Mouse (Mus musculus) CH12.LX (cell line): ENCODE measurements at regions not wholly inside any gene's neighbourhood (a gene's known extent, or its start where the extent isn't known, plus 50 kb on each side); places are given as distances from the start of the nearest gene placed in this dataset.

Experiments
- DNase-seq: peaks from one replicate; pipeline ENCODE4 v3.0.0-alpha.2; 2013; ENCODE audit errors: extremely low read depth
- H3K27ac ChIP-seq: 2 replicates; pipeline ENCODE4 v1.5.1; 2012; ENCODE audit warnings: low read depth, mild to moderate bottlenecking, control low read depth, moderate library complexity; ENCODE audit not compliant: insufficient read depth
- H3K27me3 ChIP-seq: replicated peaks from 2 replicates; pipeline ENCODE3; 2012; ENCODE audit warnings: inconsistent platforms
- H3K36me3 ChIP-seq, 2 experiments: replicated peaks in 1 of 2; 2 replicates each; pipeline versions ENCODE3 to v1.6.1; 2012; ENCODE audit warnings: inconsistent platforms in 1 of 2, low read length in 1 of 2, mild to moderate bottlenecking in 1 of 2, mixed read lengths in 1 of 2, moderate library complexity in 1 of 2; ENCODE audit not compliant: control insufficient read depth in 1 of 2, insufficient read depth in 1 of 2
- H3K4me1 ChIP-seq, 2 experiments: 2 replicates each; pipeline ENCODE4 v1.6.1; 2012; ENCODE audit warnings: inconsistent platforms in 1 of 2, moderate library complexity in 1 of 2; ENCODE audit not compliant: insufficient read depth in 2 of 2, control insufficient read depth in 1 of 2
- H3K4me2 ChIP-seq: 2 replicates; pipeline ENCODE4 v1.6.1; 2012; ENCODE audit warnings: low read depth, mild to moderate bottlenecking, control low read depth; ENCODE audit not compliant: poor library complexity, insufficient read depth, severe bottlenecking
- H3K4me3 ChIP-seq, 3 experiments: fragments of 150-350 bp in 1 of 3; sonication (generic) in 1 of 3; replicated peaks in 1 of 3; 2 replicates each; pipeline versions ENCODE3 to v1.5.1; 2011 to 2012; ENCODE audit warnings: low read depth in 2 of 3, low read length in 2 of 3, mild to moderate bottlenecking in 2 of 3, moderate library complexity in 2 of 3, control low read depth in 1 of 3, improper control_type of control experiment in 1 of 3, inconsistent platforms in 1 of 3, mixed read lengths in 1 of 3; ENCODE audit not compliant: poor library complexity in 1 of 3
- H3K79me2 ChIP-seq: replicated peaks from 2 replicates; pipeline ENCODE4 v1.6.1; 2012; ENCODE audit warnings: mild to moderate bottlenecking, moderate library complexity; ENCODE audit not compliant: control insufficient read depth, poor library complexity, insufficient read depth, severe bottlenecking; ENCODE audit errors: extremely low read depth
- H3K9ac ChIP-seq: 2 replicates; pipeline ENCODE4 v1.6.1; 2012; ENCODE audit warnings: low read depth, mild to moderate bottlenecking, control low read depth, moderate library complexity; ENCODE audit not compliant: insufficient read depth
- H3K9me3 ChIP-seq: replicated peaks from 2 replicates; pipeline ENCODE3; 2012; ENCODE audit warnings: low read length, inconsistent platforms, mixed read lengths
- BHLHE40 ChIP-seq: IDR thresholded peaks from 2 replicates; pipeline ENCODE4 v1.6.1; 2011; ENCODE audit warnings: mild to moderate bottlenecking, low read depth, low read length, improper control_type of control experiment
- CHD1 ChIP-seq: IDR thresholded peaks from 2 replicates; pipeline ENCODE4 v1.6.1; 2012; ENCODE audit warnings: low read depth, low read length, improper control_type of control experiment, inconsistent platforms
- CHD2 ChIP-seq: IDR thresholded peaks from 2 replicates; pipeline ENCODE4 v1.6.1; 2011; ENCODE audit warnings: low read length, improper control_type of control experiment
- E2F4 ChIP-seq: IDR thresholded peaks from 2 replicates; pipeline ENCODE4 v1.6.1; 2011; ENCODE audit warnings: low read depth, low read length, improper control_type of control experiment; ENCODE audit not compliant: insufficient replicate concordance
- ELF1 ChIP-seq: IDR thresholded peaks from 2 replicates; pipeline ENCODE4 v1.6.1; 2014; ENCODE audit warnings: low read depth, mild to moderate bottlenecking, inconsistent platforms, low read length, improper control_type of control experiment
- EP300 ChIP-seq: IDR thresholded peaks from 2 replicates; pipeline ENCODE4 v1.6.1; 2011; ENCODE audit warnings: low read length, improper control_type of control experiment
- ETS1 ChIP-seq: conservative IDR thresholded peaks from 2 replicates; pipeline ENCODE4 v1.6.1; 2012; ENCODE audit warnings: low read depth, mild to moderate bottlenecking, inconsistent platforms, low read length, improper control_type of control experiment, moderate library complexity
- GABPA ChIP-seq: IDR thresholded peaks from 2 replicates; pipeline ENCODE4 v1.6.1; 2012; ENCODE audit warnings: low read depth, low read length, improper control_type of control experiment, inconsistent platforms; ENCODE audit not compliant: insufficient replicate concordance
- HCFC1 ChIP-seq: IDR thresholded peaks from 2 replicates; pipeline ENCODE4 v1.6.1; 2012; ENCODE audit warnings: low read depth, mild to moderate bottlenecking, inconsistent platforms, low read length, improper control_type of control experiment
- IRF4 ChIP-seq: IDR thresholded peaks from 2 replicates; pipeline ENCODE4 v1.6.1; 2014; ENCODE audit warnings: low read depth, mild to moderate bottlenecking, inconsistent platforms, low read length, improper control_type of control experiment
- JUN ChIP-seq: IDR thresholded peaks from 2 replicates; pipeline ENCODE4 v1.6.1; 2011; ENCODE audit warnings: low read depth, mild to moderate bottlenecking, low read length, improper control_type of control experiment, moderate library complexity; ENCODE audit not compliant: insufficient read depth
- JUND ChIP-seq: conservative IDR thresholded peaks from 2 replicates; pipeline ENCODE4 v1.6.1; 2011; ENCODE audit warnings: low read depth, low read length, improper control_type of control experiment
- MAX ChIP-seq: IDR thresholded peaks from 2 replicates; pipeline ENCODE4 v1.6.1; 2011; ENCODE audit warnings: low read length, improper control_type of control experiment
- MAZ ChIP-seq: IDR thresholded peaks from 2 replicates; pipeline ENCODE4 v1.6.1; 2012; ENCODE audit warnings: low read depth, mild to moderate bottlenecking, inconsistent platforms, low read length, improper control_type of control experiment, moderate library complexity
- MEF2A ChIP-seq: IDR thresholded peaks from 2 replicates; pipeline ENCODE4 v1.6.1; 2014; ENCODE audit warnings: low read depth, mild to moderate bottlenecking, inconsistent platforms, low read length, improper control_type of control experiment, borderline replicate concordance
- MYC ChIP-seq: IDR thresholded peaks from 2 replicates; pipeline ENCODE4 v1.6.1; 2011; ENCODE audit warnings: low read depth, mild to moderate bottlenecking, improper control_type of control experiment, low read length
- POLR2A ChIP-seq: IDR thresholded peaks from 2 replicates; pipeline ENCODE4 v1.6.1; 2011; ENCODE audit warnings: low read depth, mild to moderate bottlenecking, improper control_type of control experiment, low read length
- RAD21 ChIP-seq: IDR thresholded peaks from 2 replicates; pipeline ENCODE4 v1.6.1; 2011; ENCODE audit warnings: low read depth, mild to moderate bottlenecking, low read length, improper control_type of control experiment, moderate library complexity
- RCOR1 ChIP-seq: conservative IDR thresholded peaks from 2 replicates; pipeline ENCODE4 v1.6.1; 2012; ENCODE audit warnings: low read depth, mild to moderate bottlenecking, inconsistent platforms, low read length, improper control_type of control experiment
- SIN3A ChIP-seq: IDR thresholded peaks from 2 replicates; pipeline ENCODE4 v1.6.1; 2012; ENCODE audit warnings: low read length, improper control_type of control experiment, inconsistent platforms
- SMC3 ChIP-seq: IDR thresholded peaks from 2 replicates; pipeline ENCODE4 v1.6.1; 2011; ENCODE audit warnings: low read depth, low read length, improper control_type of control experiment
- TCF12 ChIP-seq: IDR thresholded peaks from 2 replicates; pipeline ENCODE4 v1.6.1; 2014; ENCODE audit warnings: low read depth, mild to moderate bottlenecking, inconsistent platforms, low read length, improper control_type of control experiment
- UBTF ChIP-seq: IDR thresholded peaks from 2 replicates; pipeline ENCODE4 v1.6.1; 2012; ENCODE audit warnings: low read depth, mild to moderate bottlenecking, inconsistent platforms, low read length, improper control_type of control experiment, moderate library complexity
- USF1 ChIP-seq: IDR thresholded peaks from 2 replicates; pipeline ENCODE4 v1.6.1; 2014; ENCODE audit warnings: low read depth, mild to moderate bottlenecking, inconsistent platforms, low read length, improper control_type of control experiment
- USF2 ChIP-seq: conservative IDR thresholded peaks from 2 replicates; pipeline ENCODE4 v1.6.1; 2011; ENCODE audit warnings: low read depth, low read length, improper control_type of control experiment
- ZC3H11A ChIP-seq: IDR thresholded peaks from 2 replicates; pipeline ENCODE4 v1.6.1; 2012; ENCODE audit warnings: low read depth, mild to moderate bottlenecking, inconsistent platforms, low read length, improper control_type of control experiment
- ZKSCAN1 ChIP-seq: IDR thresholded peaks from 2 replicates; pipeline ENCODE4 v1.6.1; 2012; ENCODE audit warnings: low read depth, inconsistent platforms, low read length, improper control_type of control experiment, borderline replicate concordance
- ZMIZ1 ChIP-seq: IDR thresholded peaks from 2 replicates; pipeline ENCODE4 v1.6.1; 2012; ENCODE audit warnings: low read depth, mild to moderate bottlenecking, inconsistent platforms, low read length, improper control_type of control experiment
- ZNF384 ChIP-seq: IDR thresholded peaks from 2 replicates; pipeline ENCODE4 v1.6.1; 2012; ENCODE audit warnings: low read depth, low read length, improper control_type of control experiment, inconsistent platforms
- dilution Hi-C: fragments of 300-500 bp; cut with MboI; formaldehyde crosslinking; loops from 2 replicates; pipeline ENCODE4 v1.14.3; 2020; ENCODE audit warnings: low sequenced_read_pairs; ENCODE audit not compliant: extremely low pct_unique_long_range_greater_than_20kb, extremely low pct_ligation_motif_present
- in situ Hi-C: fragments of 300-500 bp; cut with MboI; formaldehyde crosslinking; loops from 3 replicates; pipeline ENCODE4 v1.14.3; 2019; ENCODE audit warnings: low sequenced_read_pairs, low pct_ligation_motif_present, low pct_unique_long_range_greater_than_20kb, mixed read lengths

GRCm38 (mm10) chr8:86350128-86350527, 230.4 kb downstream of the Abcc12 start:
- Histone ChIP-seq H3K79me2 (no peaks in the 10 kb centered on the region), H3K9ac (no peak overlapping the region), H3K4me2 (no peak overlapping the region), H3K27ac (no peak overlapping the region), H3K36me3 (no peaks in the 10 kb centered on the region), H3K4me3 (no peak overlapping the region), H3K9me3 (no peaks in the 10 kb centered on the region), H3K4me1 (no peaks in the 10 kb centered on the region), H3K27me3 (no peaks in the 10 kb centered on the region)
- dilution Hi-C loops (no loop called here), in situ Hi-C loops (no loop called here)
- TF ChIP-seq GABPA (no peak), POLR2A (no peak), MAZ (no peak), MYC (no peak), ZC3H11A (no peak), JUND (no peak), HCFC1 (no peak), EP300 (no peak), E2F4 (no peak), BHLHE40 (no peak), ZKSCAN1 (no peak), USF2 (no peak), TCF12 (no peak), CHD2 (no peak), USF1 (no peak), JUN (no peak), ELF1 (no peak), ETS1 (no peak), IRF4 (no peak), CHD1 (no peak)
- no peak for DNase-seq

- Histone ChIP-seq H3K36me3 (no peaks in the 10 kb centered on the region), H3K27me3 (no peaks in the 10 kb centered on the region), H3K9ac (no peak overlapping the region), H3K4me2 (no peak overlapping the region), H3K4me3 (no peak overlapping the region), H3K4me1 (no peaks in the 10 kb centered on the region), H3K9me3 (no peaks in the 10 kb centered on the region), H3K79me2 (no peaks in the 10 kb centered on the region), H3K27ac (no peak overlapping the region)
- dilution Hi-C loops = no loop called here
- TF ChIP-seq GABPA = no peak
- TF ChIP-seq ZMIZ1 = no peak
- TF ChIP-seq SIN3A = no peak
- TF ChIP-seq ZNF384 = no peak
- no peak for TF ChIP-seq UBTF
- TF ChIP-seq USF1 = no peak
- no peak for TF ChIP-seq BHLHE40
- no peak for TF ChIP-seq MAX
- no peak for TF ChIP-seq MAZ
- TF ChIP-seq EP300 = no peak
- TF ChIP-seq RAD21 = no peak
- no peak for TF ChIP-seq IRF4
- TF ChIP-seq ZKSCAN1 = no peak
- no peak for TF ChIP-seq SMC3
- TF ChIP-seq RCOR1 = no peak
- TF ChIP-seq HCFC1 = no peak
- TF ChIP-seq MEF2A = no peak
- in situ Hi-C loops = no loop called here
- DNase-seq = no peak
Observed at GRCm38 (mm10) chr8:86342016-86342684, 238.3 kb downstream of the Abcc12 start.
